Comparison of ENCODE assay signal across 8 mouse cellular contexts in genomic region chr8:122720811-122721640, GRCm38 (mm10). TPM values are rescaled to one million over a fixed set of nuclear protein-coding genes. Genes with fewer than 3 reads are reported as not detected.
DNase-seq lines count a peak whose midpoint lies in the region; ATAC-seq lines count a peak whose summit lies in the region.

No protein-coding gene starts in this region.

- H3K4me3 ChIP-seq in neural tube, embryonic 11.5 days (ENCODE audit: low read depth, low read length), result no peak overlapping the region
- no peak overlapping the region for H3K4me3 ChIP-seq in forebrain, embryonic 13.5 days
- H3K4me3 ChIP-seq in limb, embryonic 12.5 days (replicated peaks), result no peak overlapping the region
- H3K4me3 ChIP-seq in midbrain, embryonic 16.5 days (ENCODE audit: low read depth, low read length), result no peak overlapping the region; the same call in 1 of the 2 replicates

- 0 out of 2 replicates have a peak overlapping the region, but pooled peaks have one; percentile 5 for H3K9ac ChIP-seq in neural tube, embryonic 11.5 days (ENCODE audit: low read length)
- peak overlapping the region; percentile 44; the same call in 1 of the 2 replicates for H3K9ac ChIP-seq in forebrain, embryonic 13.5 days
- H3K9ac ChIP-seq in limb, embryonic 12.5 days (replicated peaks), result no peak overlapping the region
- peak overlapping the region; percentile 27; the same call in 1 of the 2 replicates for H3K9ac ChIP-seq in midbrain, embryonic 16.5 days (ENCODE audit: low read depth, low read length)

- H3K4me1 ChIP-seq in neural tube, embryonic 11.5 days (ENCODE audit: control insufficient read depth, insufficient read depth, low read length), result peaks cover 3% of the 10 kb centered on the region; the same call in 1 of the 2 replicates
- H3K4me1 ChIP-seq in forebrain, embryonic 13.5 days, result peaks cover 25% of the 10 kb centered on the region
- peaks cover 13% of the 10 kb centered on the region; the same call in 1 of the 2 replicates for H3K4me1 ChIP-seq in limb, embryonic 12.5 days (replicated peaks)
- H3K4me1 ChIP-seq in midbrain, embryonic 16.5 days (ENCODE audit: control insufficient read depth, insufficient read depth, low read length), result peaks cover 20% of the 10 kb centered on the region

- 0 out of 2 replicates have a peak overlapping the region, but pooled peaks have one; percentile 14 for H3K27ac ChIP-seq in neural tube, embryonic 11.5 days (ENCODE audit: low read depth, low read length)
- peak overlapping the region; percentile 80 for H3K27ac ChIP-seq in forebrain, embryonic 13.5 days
- no peak overlapping the region for H3K27ac ChIP-seq in limb, embryonic 12.5 days
- H3K27ac ChIP-seq in midbrain, embryonic 16.5 days (ENCODE audit: low read length), result peak overlapping the region; percentile 87

- no peaks in the 10 kb centered on the region for H3K36me3 ChIP-seq in neural tube, embryonic 11.5 days (ENCODE audit: control insufficient read depth, insufficient read depth, low read length)
- no peaks in the 10 kb centered on the region for H3K36me3 ChIP-seq in forebrain, embryonic 13.5 days (ENCODE audit: poor library complexity, severe bottlenecking)
- no peaks in the 10 kb centered on the region for H3K36me3 ChIP-seq in limb, embryonic 12.5 days
- no peaks in the 10 kb centered on the region for H3K36me3 ChIP-seq in midbrain, embryonic 16.5 days (ENCODE audit: control insufficient read depth, insufficient read depth, low read length)

- no peaks in the 10 kb centered on the region for H3K27me3 ChIP-seq in neural tube, embryonic 11.5 days (ENCODE audit: control insufficient read depth, insufficient read depth, low read length)
- peaks cover 28% of the 10 kb centered on the region for H3K27me3 ChIP-seq in forebrain, embryonic 13.5 days
- peaks cover 60% of the 10 kb centered on the region for H3K27me3 ChIP-seq in limb, embryonic 12.5 days
- no peaks in the 10 kb centered on the region for H3K27me3 ChIP-seq in midbrain, embryonic 16.5 days (ENCODE audit: control insufficient read depth, insufficient read depth, low read depth, low read length)

- no peak for DNase-seq in neural tube, embryonic 11.5 days (ENCODE audit: low spot score)
- no peak for DNase-seq in neural tube, embryonic 10.5 days (ENCODE audit: extremely low spot score, low spot score)
- DNase-seq in ovary, postnatal 10 days (ENCODE audit: low spot score), result no peak
- DNase-seq in right cerebral cortex, adult 2 months (ENCODE audit: low spot score in 2 of 2), result no peak
- no peak for DNase-seq in embryo, embryonic 10.5 days (ENCODE audit: low spot score)

- H3K4me2 ChIP-seq in neural tube, embryonic 11.5 days (ENCODE audit: low read depth), result no peak overlapping the region
- peak overlapping the region; percentile 43 for H3K4me2 ChIP-seq in forebrain, embryonic 13.5 days
- 0 out of 2 replicates have a peak overlapping the region, but pooled peaks have one; percentile 42 for H3K4me2 ChIP-seq in limb, embryonic 12.5 days
- H3K4me2 ChIP-seq in midbrain, embryonic 16.5 days (ENCODE audit: low read length), result peak overlapping the region; percentile 27

- no peak for ATAC-seq in neural tube, embryonic 11.5 days (ENCODE audit: insufficient read depth, low FRiP score, low TSS enrichment)
- ATAC-seq in forebrain, embryonic 13.5 days, result peak; percentile 23; the same call in 1 of the 2 replicates
- no peak for ATAC-seq in limb, embryonic 12.5 days (ENCODE audit: insufficient number of reproducible peaks, insufficient read depth, low FRiP score, low TSS enrichment, low read depth)
- ATAC-seq in midbrain, embryonic 16.5 days, result peak; percentile 65

- WGBS in neural tube, embryonic 11.5 days, result 65% methylated on average over 14 of the region's 14 CpGs
- 61% methylated on average over 14 of the region's 14 CpGs for WGBS in forebrain, embryonic 13.5 days
- WGBS in limb, embryonic 12.5 days, result 64% methylated on average over 14 of the region's 14 CpGs
- WGBS in midbrain, embryonic 16.5 days, result 42% methylated on average over 14 of the region's 14 CpGs

- H3K9me3 ChIP-seq in neural tube, embryonic 11.5 days (ENCODE audit: control insufficient read depth, low read length), result no peaks in the 10 kb centered on the region
- H3K9me3 ChIP-seq in forebrain, embryonic 13.5 days (replicated peaks), result no peaks in the 10 kb centered on the region
- H3K9me3 ChIP-seq in limb, embryonic 12.5 days, result no peaks in the 10 kb centered on the region
- H3K9me3 ChIP-seq in midbrain, embryonic 16.5 days (replicated peaks; ENCODE audit: control insufficient read depth, low read length, poor library complexity, severe bottlenecking), result no peaks in the 10 kb centered on the region

RNA-seq across cellular contexts. Expression of gene Cbfa2t3, which starts 22.1 kb away (rescaled TPM):
- polyA plus RNA-seq in neural tube, embryonic 11.5 days (2014; fragmentation: Nextera tagmentation; extraction: Ambion mirVana), result 7.5 and 8.5 TPM in 2 replicates
- 12.4 and 13.9 TPM in 2 replicates for polyA plus RNA-seq in forebrain, embryonic 13.5 days (2015; fragmentation: Nextera tagmentation; extraction: Ambion mirVana)
- polyA plus RNA-seq in limb, embryonic 12.5 days (2016; fragmentation: Nextera tagmentation; extraction: Ambion mirVana), result 2.8 and 3.3 TPM in 2 replicates
- polyA plus RNA-seq in midbrain, embryonic 16.5 days (2015; fragmentation: Nextera tagmentation; extraction: Ambion mirVana), result 17.7 and 17.9 TPM in 2 replicates

RNA-seq across cellular contexts. Expression of gene Acsf3, which starts 54.3 kb away (rescaled TPM):
- polyA plus RNA-seq in neural tube, embryonic 11.5 days (2014; fragmentation: Nextera tagmentation; extraction: Ambion mirVana), result 15.4 and 16.2 TPM in 2 replicates
- polyA plus RNA-seq in forebrain, embryonic 13.5 days (2015; fragmentation: Nextera tagmentation; extraction: Ambion mirVana), result 15.4 and 17.4 TPM in 2 replicates
- polyA plus RNA-seq in limb, embryonic 12.5 days (2016; fragmentation: Nextera tagmentation; extraction: Ambion mirVana), result 19.3 and 19.7 TPM in 2 replicates
- 15.1 and 18.0 TPM in 2 replicates for polyA plus RNA-seq in midbrain, embryonic 16.5 days (2015; fragmentation: Nextera tagmentation; extraction: Ambion mirVana)

Comparison
In these comparisons a context has a peak if more than half of its experiments do, and no peak if none do; other contexts are left out.
1. ATAC-seq: peak in forebrain, embryonic 13.5 days (single experiment) and midbrain, embryonic 16.5 days (single experiment); none in neural tube, embryonic 11.5 days (single experiment) and limb, embryonic 12.5 days (single experiment).